Mouse (Mus musculus) erythroblast, embryonic 14.5 days (primary cell): ENCODE results near the gene Cdk14. TPM values are rescaled to one million over a fixed set of nuclear protein-coding genes. Genes with fewer than 3 reads are reported as not detected.

ENCODE experiments used
- H3K27me3 ChIP-seq: 2 replicates; pipeline ENCODE4 v1.6.1; 2012; ENCODE audit warnings: inconsistent platforms; ENCODE audit not compliant: control insufficient read depth
- H3K36me3 ChIP-seq: 2 replicates; pipeline ENCODE4 v1.6.1; 2012; ENCODE audit warnings: mild to moderate bottlenecking, inconsistent platforms; ENCODE audit not compliant: control insufficient read depth
- H3K4me1 ChIP-seq: 2 replicates; pipeline ENCODE4 v1.6.1; 2012; ENCODE audit warnings: inconsistent platforms; ENCODE audit not compliant: control insufficient read depth
- H3K4me3 ChIP-seq: replicated peaks from 2 replicates; pipeline ENCODE3; 2012; ENCODE audit warnings: moderate library complexity, mild to moderate bottlenecking, inconsistent platforms
- H3K9me3 ChIP-seq: 2 replicates; pipeline ENCODE4 v1.6.1; 2012; ENCODE audit warnings: low read length, inconsistent platforms, mixed read lengths; ENCODE audit not compliant: control insufficient read depth
- GATA1 ChIP-seq: IDR thresholded peaks from 2 replicates; pipeline ENCODE4 v1.6.1; 2012; ENCODE audit warnings: low read length, inconsistent platforms, mixed read lengths
- TAL1 ChIP-seq: IDR thresholded peaks from 3 replicates; pipeline ENCODE4 v1.6.1; 2012; ENCODE audit warnings: low read length, inconsistent platforms, mixed read lengths
- polyA plus RNA-seq: library from polyadenylated mRNA; stranded (reverse); fragments of >175 nt; gene quantifications from 2 replicates; pipeline ENCODE4 v1.2.3, GENCODE M21; 2012

Gene Cdk14
- polyA plus RNA-seq, 1 experiment: not detected

DNA sequence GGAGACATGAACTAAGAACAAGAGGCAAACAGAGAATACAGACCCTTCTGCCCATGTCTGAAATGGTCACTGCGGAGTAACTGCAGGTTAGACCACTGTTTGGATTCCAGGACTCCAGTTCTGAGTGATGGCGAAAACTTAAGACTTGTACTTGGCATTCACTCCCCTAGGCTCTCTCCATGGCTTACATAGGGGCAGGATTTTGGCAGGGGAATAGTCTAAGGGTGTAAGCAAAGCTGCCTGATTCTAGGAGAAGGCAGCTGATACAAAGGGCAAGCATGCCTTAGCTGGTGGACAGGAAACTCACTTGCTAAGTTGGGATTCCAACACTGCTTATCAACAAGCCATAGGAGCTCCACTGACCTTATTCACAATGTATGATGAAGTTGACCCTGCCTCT is 521.9 kb downstream of the Cdk14 start:
- TF ChIP-seq GATA1 (no peak), TAL1 (no peak)
- H3K9me3 ChIP-seq: no peaks in the 10 kb centered on the region
- no peaks in the 10 kb centered on the region for H3K27me3 ChIP-seq
- no peak overlapping the region for H3K4me3 ChIP-seq
- no peaks in the 10 kb centered on the region for H3K36me3 ChIP-seq
- H3K4me1 ChIP-seq: no peaks in the 10 kb centered on the region

DNA sequence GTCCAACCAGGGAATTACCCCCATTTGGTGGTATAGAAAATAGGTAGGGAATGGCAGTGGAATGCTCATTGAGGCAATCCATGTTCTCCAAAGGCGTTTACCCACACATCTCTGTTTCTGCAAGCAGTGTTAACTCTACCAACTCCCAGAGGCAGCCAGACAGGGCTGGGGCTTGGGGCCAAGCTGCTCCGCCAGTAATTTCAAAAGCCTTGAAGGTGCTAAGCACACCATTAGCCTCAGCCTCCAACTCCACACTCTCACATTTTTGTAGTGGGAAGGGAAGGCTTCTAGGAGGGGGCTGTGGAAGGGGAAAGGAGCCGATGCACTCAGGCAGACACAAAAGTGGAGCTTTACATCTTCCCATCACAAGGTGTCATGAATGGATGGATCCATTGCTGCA is 525.1 kb downstream of the Cdk14 start:
- Histone ChIP-seq H3K4me3 (no peak overlapping the region), H3K4me1 (no peaks in the 10 kb centered on the region), H3K36me3 (no peaks in the 10 kb centered on the region), H3K27me3 (no peaks in the 10 kb centered on the region), H3K9me3 (no peaks in the 10 kb centered on the region)
- no peak for TF ChIP-seq GATA1
- no peak for TF ChIP-seq TAL1

DNA sequence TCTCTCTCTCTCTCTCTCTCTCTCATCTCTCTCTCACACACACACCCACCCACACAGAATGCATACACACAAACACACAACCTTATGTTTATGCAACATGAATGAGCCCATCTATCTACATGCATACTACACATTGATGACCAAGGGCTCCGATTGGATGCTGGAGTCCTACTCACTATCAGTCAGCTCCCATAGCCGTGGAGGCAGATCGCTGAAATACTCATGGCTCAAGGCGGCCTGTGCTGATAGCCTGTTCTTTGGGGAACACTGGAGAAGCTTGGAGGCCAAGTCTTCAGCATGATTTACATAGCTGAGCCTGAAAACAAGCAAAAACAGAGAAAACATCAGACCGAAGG is 526.3 kb downstream of the Cdk14 start:
- Histone ChIP-seq H3K4me3 (no peak overlapping the region), H3K4me1 (no peaks in the 10 kb centered on the region), H3K36me3 (no peaks in the 10 kb centered on the region), H3K9me3 (no peaks in the 10 kb centered on the region), H3K27me3 (no peaks in the 10 kb centered on the region)
- no peak for TF ChIP-seq TAL1
- TF ChIP-seq GATA1: no peak

DNA sequence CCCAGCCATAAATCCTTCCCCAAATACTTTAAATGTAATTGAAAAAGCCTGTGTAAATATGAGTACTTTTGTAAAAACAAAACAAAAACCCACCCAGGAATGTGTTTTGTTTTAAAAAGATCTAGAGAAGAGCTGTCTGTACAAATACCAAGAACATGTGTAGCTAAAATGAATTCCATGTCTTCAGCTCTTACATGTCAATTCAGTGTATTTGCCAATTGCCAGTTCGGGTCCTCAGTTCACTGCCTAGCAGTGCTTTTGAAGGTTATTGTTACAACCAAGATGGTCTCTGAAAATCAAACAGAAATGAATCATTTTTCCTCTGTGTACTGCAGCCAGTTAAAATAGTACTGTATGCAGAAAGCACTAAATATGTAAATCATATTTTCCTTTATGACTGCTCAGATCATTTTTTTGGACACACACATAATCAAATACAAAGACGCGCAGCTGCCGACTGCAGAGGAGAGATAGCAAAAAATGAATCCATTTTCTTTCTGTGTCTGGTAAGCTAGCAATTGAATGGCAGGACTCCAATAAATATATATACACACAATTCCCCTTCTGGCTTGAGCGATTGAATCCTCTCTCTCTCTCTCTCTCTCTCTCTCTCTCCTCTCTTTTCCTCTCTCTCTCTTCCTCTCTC is 526.8 kb downstream of the Cdk14 start:
- Histone ChIP-seq H3K4me1 (no peaks in the 10 kb centered on the region), H3K27me3 (no peaks in the 10 kb centered on the region), H3K4me3 (no peak overlapping the region), H3K9me3 (no peaks in the 10 kb centered on the region), H3K36me3 (no peaks in the 10 kb centered on the region)
- no peak for TF ChIP-seq TAL1
- TF ChIP-seq GATA1: no peak

DNA sequence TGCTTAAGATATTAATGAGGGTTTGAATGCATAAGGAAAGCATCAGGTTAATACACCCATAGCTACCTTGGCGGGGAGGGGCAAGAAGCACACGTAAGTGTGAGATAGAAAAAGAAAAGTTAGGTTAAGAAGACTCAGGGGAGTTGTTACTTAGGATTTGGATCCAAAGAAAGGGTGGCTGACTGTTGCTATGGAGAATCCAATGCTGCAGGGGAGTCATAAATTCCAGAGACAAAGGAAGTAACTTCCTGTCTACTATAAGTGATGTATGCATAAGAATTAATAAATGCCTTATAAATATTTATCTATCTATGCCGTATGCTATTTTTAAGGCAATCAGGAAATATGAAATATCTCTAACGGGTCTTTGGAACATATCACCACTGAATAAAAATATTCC is 527.4 kb downstream of the Cdk14 start:
- Histone ChIP-seq H3K9me3 (no peaks in the 10 kb centered on the region), H3K27me3 (no peaks in the 10 kb centered on the region), H3K4me3 (no peak overlapping the region), H3K36me3 (no peaks in the 10 kb centered on the region), H3K4me1 (no peaks in the 10 kb centered on the region)
- TF ChIP-seq GATA1 (no peak), TAL1 (no peak)

DNA sequence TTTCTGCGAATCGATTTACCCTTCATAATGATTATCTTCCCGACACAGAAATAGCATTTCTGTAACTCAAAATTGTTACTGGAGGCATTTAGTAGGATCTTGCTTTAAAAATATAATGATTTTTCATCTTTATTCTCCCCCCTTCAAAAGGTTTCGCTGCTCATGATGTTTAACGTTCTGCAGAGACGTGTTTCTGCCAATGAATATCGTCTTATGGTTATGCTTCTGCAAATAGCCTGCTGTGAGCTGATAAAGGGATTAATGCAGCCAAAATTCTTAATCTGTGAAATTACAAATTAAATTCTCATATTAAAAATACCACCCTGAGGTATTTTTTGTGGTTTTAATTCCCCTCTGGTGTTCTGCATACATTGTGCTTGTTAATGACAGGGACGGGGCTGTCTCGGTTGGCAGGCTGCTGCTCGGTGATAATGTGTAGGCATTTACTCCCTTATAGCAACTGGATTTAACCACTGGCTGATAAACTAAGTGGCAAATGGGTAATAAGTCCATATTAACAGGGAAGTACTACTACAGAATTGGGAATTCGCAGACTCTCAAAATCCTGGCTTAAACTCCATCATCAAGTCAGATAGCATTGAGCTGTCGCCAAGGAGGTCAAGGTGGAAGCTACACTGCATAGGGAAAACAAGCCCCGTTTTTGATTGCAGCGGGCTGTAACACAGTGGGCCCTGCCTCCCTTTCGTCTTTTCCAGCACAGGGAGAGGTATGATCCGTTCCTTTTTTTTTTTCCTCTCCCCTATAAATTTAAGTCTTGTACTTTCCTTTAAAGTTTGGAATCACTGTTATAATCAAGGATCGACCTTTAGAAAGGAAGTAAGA is 528.0 kb downstream of the Cdk14 start:
- H3K4me3 ChIP-seq: no peak overlapping the region
- H3K9me3 ChIP-seq: no peaks in the 10 kb centered on the region
- TF ChIP-seq TAL1: no peak
- TF ChIP-seq GATA1: no peak
- H3K4me1 ChIP-seq: no peaks in the 10 kb centered on the region
- no peaks in the 10 kb centered on the region for H3K36me3 ChIP-seq
- H3K27me3 ChIP-seq: no peaks in the 10 kb centered on the region

DNA sequence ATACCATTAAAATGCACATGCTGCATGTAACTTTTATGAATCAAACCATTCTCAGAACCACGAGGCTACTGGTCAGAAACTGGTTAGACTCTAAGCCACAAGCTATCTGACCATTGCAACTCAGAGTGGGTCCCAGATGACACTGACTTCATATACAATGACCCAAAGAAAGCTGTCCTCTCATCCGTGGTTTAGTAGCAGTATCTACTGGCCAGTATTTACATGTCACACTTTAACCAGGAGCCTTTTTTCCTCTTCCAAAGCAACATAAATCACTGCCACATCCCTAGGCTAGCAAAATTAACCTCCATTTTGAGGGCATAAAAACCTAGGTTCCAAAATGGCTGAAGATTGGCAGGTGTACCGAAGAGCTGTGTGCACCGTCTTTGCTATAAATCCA is 533.0 kb downstream of the Cdk14 start:
- no peaks in the 10 kb centered on the region for H3K36me3 ChIP-seq
- H3K27me3 ChIP-seq: no peaks in the 10 kb centered on the region
- H3K4me3 ChIP-seq: no peak overlapping the region
- H3K4me1 ChIP-seq: no peaks in the 10 kb centered on the region
- TF ChIP-seq TAL1 (no peak), GATA1 (no peak)
- no peaks in the 10 kb centered on the region for H3K9me3 ChIP-seq

DNA sequence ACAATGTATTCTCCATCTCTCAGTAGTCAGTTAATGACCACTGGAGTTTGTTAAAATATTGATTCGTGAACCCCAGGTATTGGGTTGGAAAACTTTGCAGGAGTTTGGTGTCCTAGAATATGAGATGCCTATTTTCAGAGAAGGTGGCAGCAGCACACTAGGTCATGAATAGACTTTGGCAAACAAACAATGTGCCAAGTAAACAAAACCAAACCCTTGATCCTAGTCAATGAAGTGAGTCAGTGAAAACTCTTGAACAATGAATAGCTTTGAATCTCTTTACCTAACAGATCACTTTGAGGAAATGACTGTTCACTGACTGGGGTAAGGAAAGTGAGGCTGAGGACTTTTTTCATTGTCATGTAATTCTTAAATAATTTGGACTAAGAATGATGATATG is 537.3 kb downstream of the Cdk14 start:
- no peaks in the 10 kb centered on the region for H3K9me3 ChIP-seq
- no peaks in the 10 kb centered on the region for H3K27me3 ChIP-seq
- H3K4me1 ChIP-seq: no peaks in the 10 kb centered on the region
- TF ChIP-seq TAL1 (no peak), GATA1 (no peak)
- H3K36me3 ChIP-seq: no peaks in the 10 kb centered on the region
- no peak overlapping the region for H3K4me3 ChIP-seq

DNA sequence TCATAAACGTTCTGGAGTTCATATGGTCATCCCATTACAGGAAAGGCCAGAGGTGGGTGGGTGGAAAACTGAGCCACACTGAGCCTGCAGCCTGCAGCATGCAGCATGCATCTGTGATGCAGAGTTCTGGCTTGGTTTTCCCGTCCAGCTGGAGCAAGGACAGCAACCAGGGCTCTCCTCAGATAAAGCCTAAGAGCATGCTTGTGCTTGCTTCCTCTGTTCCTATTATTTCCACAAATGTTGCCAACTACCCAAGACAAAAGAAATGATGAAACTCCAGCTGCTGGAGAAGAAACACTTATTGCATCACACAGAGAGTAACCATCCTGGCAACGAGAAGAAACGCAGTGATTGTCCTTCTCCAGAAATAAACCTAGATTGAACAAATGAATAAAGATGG is 539.8 kb downstream of the Cdk14 start:
- Histone ChIP-seq H3K36me3 (no peaks in the 10 kb centered on the region), H3K4me3 (no peak overlapping the region), H3K27me3 (no peaks in the 10 kb centered on the region), H3K9me3 (no peaks in the 10 kb centered on the region), H3K4me1 (no peaks in the 10 kb centered on the region)
- TF ChIP-seq GATA1: no peak
- no peak for TF ChIP-seq TAL1
